Mouse (Mus musculus): Measurements from ENCODE around the gene Sidt1.
A peak's percentile ranks its signal among the peaks of the same experiment; 100 is the strongest.

Gene Sidt1

DNA sequence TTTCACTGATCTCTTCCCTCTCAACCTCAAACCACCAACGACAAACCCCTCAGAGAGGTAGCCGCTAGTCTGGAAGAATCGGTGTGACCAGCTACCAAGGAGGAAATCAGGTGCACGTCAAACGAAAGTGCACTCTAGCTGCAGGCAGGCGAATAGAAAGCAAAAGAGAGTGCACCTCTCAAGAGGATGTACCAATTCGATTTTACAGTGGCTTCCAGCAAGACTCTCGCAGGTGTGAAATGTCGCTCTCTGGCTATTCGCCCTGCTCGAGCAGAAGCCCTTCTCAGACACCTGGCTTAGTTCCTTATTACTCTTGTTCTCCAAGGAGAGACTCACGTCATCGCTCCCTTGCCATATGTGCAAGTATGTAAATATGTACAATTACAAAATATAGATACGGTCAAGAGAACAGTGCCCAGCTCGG lies at the start of gene Sidt1:
Sidt1 (minus strand) TSS at position 336 of the 424 bp plus-strand sequence.
- peak; percentile 13 to 29 for DNase-seq (ENCODE audit: low spot score in 2 of 2)

DNA sequence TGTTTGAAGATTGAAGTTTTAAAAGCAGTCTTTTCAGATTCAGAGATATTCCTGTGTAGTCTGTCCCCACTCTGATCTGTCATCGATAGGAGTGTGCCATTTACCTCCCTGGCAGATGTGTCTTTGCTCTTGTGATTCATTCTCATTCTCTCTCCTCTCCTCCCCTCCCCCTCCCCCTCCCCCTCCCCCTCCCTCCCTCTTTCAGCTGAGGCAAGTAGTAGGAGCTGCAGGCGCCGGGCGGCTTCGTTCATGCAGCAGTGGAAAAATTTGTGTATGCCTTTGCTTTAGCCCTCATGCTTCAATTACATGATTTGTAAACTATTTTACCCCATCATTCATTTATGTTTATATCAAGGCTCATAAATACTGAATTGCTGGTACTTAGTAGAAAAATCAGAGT lies 48.6 kb upstream of the Sidt1 start:
- DNase-seq (ENCODE audit: low spot score in 2 of 2) = no peak

DNA sequence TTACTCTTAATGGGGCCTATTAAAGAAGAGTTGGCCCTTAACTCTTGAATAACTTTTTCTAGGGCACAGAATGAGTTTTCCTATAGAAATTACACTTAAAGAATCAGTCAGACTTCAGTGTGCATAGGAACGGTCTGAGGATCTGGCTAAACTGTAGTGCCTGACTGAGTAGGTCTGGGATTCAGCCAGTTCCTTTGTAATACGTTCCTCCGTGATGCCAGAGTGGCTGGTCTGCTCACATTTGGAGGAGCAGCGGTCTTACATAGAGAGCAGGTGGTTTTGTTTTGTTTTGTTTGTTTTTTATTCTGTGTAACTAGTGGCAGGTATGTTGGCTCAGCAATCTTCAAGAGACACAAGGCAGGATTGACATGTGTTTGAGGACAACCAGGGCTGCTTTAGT lies 47.0 kb upstream of the Sidt1 start:
- DNase-seq (ENCODE audit: low spot score in 2 of 2) = no peak

DNA sequence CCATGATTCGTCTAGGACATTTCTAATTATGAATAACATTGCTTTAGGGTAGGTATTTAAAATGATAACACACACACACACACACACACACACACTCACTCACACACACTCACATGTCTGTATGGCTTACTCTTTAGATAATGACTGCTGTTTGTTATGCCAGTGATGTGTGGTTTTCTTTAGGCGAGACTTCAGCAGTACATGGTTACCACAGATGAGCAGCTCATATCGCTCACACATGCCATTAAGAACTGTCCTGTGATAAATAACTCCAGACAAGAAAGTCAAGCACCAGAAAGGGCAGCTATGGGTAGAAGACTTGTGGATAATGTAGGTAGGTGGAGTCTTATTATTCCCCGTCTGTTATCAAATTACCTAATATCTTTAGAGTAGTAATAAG lies 42.5 kb upstream of the Sidt1 start:
- DNase-seq (ENCODE audit: low spot score in 2 of 2) = no peak

DNA sequence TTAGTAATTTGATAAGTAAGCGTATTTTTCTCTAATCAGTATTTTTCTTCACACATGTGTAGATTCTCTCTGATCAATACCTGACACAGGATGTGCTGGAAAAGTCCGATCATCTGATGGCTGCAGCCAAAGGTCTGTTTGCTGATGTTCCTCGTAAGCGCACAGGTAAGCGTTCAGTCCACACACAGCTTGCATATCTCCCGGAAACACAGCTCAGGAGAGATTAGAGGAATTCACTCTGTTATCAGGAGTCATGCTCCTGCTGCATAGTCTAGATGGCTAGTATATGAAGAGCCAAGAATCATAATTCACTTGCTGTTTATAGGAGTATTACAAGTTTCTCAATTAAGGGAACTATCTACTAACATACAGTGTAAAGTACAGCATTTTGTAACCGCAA lies 32.5 kb upstream of the Sidt1 start:
- DNase-seq (ENCODE audit: low spot score in 2 of 2) = no peak

DNA sequence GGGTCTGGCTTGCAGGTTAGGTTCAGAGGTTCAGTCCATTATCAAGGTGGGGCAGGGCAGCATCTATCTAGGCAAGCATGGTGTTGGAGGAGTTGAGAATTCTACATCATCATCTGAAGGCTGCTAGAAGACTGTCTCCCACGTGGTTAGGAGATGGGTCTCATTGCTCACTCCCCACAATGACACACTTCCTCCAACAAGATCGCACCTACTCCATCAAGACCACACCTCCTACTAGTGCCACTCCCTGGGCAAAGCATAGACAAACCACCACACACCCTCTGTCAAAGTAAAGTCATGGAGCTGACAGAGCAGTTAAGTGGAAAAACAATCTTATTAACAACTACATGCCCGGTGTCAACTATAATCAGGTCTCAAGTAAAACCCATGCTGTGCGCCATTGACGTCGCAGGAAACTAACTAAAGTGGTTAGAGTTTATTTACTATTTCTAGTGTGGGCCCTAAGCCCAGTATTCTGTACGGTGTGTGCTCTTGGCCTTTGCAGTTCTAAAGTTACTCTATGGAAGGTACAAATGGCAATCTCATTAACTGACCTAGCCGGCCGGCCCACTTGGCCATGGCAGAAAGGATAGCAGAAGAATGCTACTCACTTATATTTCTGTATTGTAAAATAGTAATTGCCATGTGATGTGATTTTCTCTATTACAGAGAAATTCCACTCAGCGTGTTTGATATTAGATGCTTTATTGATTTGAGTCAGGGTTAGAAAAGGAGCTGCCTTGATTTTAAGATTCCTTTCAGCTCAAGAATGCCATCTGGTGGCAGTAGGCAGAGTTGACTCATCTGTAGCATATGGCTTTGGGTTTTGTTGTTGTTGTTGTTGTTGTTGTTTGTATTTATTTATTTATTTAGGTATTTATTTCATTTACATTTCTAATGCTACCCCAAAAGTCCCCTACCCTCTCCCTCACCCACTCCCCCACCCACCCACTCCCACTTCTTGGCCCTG lies 29.2 kb upstream of the Sidt1 start:
- DNase-seq (ENCODE audit: low spot score in 2 of 2) = peak in 1 of 2 experiments; percentile 11

DNA sequence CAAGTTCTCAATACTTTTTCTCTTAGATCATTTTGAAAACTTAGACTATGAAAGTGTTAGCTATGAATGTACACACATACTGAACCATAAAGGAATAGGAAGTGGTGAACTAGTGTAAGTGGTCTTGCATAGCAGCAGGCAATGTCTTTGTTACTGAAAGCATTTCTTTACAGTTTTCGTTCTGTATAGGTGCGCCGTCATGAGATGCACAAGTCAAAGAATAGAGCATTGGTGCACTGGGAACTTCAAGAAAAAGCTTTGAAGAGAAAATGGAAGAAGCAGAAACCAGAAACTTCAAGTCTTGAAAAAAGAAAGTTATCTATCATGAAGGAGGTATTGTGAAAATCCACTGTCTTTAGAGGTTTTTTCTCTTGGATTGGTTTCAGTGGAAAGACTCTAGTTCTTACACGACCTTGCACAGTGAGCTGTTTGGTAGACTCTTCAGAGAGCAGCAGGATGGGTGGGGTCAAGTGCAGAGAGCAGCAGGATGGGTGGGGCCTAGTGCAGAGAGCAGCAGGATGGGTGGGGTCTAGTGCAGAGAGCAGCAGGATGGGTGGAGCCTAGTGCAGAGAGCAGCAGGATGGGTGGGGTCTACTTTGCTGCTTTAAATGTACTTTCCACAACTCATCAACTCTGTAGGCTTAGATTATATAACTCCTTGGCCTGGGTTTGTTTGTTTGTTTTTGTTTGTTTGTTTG lies 24.7 kb upstream of the Sidt1 start:
- no peak for DNase-seq (ENCODE audit: low spot score in 2 of 2)

DNA sequence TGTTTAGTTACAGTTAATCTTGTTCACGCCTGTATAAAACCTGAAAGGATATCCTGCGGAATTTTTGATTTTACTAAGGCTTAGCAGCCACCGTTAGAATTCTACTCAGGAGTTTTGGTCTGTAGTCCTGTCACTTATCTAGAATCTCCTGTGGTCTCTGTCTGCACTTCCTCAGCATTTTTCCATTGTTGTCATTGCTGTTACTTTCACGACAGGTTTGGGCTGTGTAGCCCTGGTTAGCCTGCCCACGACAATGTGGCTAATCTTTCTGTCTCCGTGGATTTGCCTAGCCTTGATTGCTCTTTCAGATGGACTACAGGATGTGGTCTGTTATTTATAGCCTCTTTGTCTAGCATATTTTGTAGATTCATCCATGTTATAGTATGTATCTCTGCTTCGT lies 23.3 kb upstream of the Sidt1 start:
- DNase-seq (ENCODE audit: low spot score in 2 of 2) = no peak

DNA sequence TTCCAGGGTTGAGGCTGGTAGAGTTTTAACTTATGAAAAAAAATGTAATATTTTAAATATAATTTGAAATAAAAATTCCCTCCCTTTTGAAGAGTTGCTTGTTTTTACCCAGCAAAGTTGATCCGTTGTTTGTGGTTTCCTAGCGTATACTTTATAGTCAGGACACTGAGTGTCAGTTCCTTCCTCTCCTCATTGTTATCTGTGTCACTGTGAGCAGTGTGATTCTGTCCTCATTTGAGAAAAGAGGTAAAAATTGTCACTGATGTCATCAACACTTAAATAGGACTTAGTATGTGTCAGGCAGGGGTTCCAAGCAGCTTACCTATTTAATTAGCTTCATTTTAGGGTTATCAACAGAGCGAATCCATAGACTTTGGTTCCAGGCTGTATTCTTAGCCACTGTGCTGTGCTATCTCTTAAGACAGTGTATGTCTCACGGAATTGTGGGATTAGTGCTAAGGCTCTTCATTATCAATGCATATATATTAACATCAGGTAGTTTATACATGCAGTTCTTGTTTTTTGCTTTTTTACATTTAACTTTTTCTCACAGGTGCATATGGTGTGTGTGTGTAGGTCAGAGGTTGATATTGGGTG lies 16.9 kb upstream of the Sidt1 start:
- DNase-seq (ENCODE audit: low spot score in 2 of 2) = no peak

DNA sequence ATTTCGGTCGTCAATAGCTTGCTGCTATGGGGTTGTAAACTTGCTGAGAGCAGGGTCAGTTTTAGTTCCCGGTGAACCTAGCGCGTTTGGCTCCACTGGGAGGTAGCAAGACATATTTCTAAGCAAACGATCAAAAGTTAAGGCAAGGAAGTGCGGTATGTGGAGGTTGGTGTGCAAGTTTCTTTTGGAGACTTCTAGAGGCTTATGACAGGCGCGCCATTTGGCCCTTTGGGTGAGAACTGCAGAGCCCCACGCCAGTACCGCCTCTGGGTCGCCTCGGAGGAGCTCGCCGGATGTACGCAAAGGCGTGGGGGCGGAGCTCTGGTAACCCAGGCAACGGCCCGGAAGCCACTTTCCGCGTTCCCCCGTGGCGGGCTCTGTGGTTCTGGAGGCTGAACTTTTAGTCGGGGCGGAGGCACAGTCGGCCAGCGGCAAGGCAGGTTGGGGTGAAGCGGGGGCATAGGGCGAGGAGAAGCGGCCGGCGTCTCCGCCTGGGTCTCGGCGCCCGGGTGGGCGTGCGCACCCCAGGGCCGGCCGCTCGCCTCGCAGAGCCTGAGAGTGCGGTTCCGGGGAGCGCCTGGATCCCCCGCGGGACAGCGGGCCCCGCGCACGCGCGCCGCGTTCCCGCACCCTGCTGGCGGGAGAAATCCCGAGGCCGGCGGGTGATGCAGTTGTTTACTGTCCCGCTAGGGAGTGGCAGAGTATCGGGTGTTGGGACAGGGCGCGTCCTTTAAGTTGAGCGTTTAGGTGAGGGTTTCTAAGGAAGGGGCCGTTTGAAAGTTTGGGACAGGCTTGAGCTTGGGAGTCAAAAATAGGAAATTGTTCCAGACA lies 14.3 kb upstream of the Sidt1 start, which contains the start of gene Spice1:
Spice1 (plus strand) TSS at position 51 of the 831 bp plus-strand sequence.
- DNase-seq (ENCODE audit: low spot score in 2 of 2) = peak; percentile 76 to 90

DNA sequence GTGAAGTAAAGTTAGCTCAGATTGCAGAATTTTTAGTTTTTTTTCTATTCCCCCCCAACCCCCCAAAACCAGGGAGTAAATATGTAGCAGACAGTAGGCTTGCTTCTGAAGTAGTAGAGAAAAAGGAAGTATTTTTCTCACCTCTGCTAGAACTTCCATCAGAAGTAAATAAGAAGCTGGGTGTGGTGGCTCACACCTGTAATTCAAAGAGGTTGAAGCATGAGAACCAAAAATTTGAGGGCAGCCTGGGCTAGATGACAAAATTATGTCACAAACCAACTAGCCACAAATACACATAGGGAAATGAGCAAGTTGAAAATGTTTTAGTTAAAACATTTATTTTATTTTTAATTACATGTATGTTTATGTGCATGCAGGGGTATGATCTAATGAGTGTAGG lies 4.5 kb upstream of the Sidt1 start:
- no peak for DNase-seq (ENCODE audit: low spot score in 2 of 2)

DNA sequence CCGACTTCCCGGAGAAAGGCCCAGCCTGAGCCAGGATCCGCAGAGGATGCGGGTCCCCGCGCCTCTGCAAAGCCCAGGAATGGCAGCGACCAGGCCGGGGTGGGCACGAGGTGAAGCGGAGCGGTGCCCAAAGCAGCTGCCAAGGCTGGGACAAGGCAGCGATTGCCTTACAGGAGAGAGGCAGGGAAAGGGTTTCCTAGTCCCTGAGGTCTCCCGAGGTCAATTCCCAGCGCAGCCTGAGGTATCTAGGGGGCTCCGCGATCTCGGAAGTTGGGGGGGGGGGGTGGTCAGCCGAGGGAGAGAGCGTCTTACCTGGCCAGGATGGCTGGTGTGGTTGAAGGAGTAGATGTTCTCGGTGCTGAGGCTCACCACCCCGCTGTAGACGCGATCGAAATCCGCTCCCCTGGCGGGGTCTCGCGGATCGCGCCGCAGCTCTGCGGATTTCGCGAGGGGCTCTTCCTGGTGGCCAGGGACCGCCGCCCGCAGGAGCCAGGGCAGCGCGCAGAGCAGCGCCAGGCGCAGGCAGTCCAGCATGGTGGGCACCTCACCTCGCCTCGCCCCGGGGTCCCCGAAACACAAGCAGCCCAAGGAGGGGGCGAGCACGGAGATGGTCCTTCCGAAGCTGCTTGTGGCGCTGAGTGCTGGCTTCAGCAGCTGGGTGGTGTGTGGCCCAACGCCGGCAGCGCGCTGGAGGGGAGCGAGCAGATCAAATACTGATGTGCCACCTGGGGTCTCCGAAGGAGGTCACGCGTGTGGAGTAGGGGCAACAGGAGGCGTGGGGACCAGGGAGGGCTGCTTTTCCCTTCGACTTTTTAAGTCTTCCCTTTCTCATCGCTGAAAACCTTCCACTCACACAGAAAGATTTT lies 768 bp downstream of the Sidt1 start:
- peak; percentile 9 to 29 for DNase-seq (ENCODE audit: low spot score in 2 of 2)

DNA sequence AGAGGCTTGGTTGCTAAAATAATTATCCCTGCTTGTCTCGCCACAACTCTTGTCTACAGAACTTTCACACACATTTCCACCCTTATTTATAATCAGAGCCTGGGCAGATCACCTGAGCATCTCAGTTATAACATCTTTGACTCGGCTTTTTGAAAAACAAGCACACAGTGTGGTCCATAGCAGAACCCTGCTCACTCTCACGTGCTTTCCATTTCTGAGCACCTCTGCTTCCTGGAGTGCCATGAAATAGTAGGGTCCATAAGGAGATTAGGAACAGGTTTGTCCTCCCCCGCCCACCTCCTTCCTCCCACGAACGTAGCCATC lies 1.4 kb downstream of the Sidt1 start:
- DNase-seq (ENCODE audit: low spot score in 2 of 2) = peak in 1 of 2 experiments; percentile 10

DNA sequence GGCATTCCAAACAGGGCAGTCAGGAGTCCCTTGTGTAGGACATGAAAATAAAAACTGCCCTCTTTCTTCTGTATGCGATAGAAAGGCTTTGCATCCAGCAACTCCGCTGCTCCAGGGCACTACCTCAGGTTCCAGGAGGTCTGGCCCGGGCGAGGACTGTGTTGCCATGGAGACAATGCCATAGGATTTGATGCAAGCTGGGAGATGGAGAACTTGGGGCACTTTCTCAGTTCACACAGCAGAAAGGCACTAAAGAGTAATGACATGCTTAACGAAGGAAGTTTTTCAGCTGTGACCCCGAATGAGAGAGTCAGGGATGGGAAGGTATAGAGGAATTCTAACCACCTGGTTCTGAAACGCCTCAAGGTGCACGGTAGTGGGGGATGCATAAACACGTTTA lies 1.8 kb downstream of the Sidt1 start:
- DNase-seq (ENCODE audit: low spot score in 2 of 2) = no peak

DNA sequence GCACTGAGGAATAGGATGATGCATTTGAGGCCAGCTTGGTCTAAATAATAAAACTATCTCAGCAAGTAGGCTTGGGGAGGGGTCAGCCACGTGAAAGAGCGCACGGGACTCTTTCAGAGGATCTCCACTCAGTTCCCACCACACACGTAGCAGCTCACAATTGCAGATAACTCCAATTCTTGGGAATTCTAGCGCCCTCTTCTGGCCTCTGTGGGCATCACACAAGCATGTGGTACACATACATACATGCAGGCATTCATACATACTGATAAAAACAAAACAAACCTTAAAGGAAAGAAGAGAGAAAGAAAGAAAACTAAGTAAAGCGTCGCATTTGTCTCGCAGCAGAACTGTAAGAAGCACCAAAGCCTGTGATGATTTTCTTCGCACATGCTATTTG lies 2.3 kb downstream of the Sidt1 start:
- DNase-seq (ENCODE audit: low spot score in 2 of 2) = no peak

DNA sequence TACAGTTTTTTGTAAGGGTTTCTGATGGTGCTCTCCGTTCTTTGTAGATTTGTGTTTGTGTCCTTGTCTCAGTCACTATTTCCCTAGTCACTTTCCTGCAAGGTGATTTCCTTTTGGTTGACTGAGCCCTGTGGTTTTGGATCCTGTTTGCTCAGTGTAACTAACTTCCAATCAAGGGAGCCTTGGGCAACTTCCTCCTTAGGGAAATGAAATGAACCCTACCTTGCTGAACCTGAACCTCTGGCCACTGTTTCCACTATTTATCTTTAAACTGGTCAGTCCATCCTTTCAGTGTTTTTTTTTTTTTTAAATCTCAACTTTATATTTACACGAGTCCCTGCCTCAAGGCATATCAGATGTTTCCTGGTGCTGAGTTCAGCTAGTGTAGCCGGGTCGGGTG lies 4.4 kb downstream of the Sidt1 start:
- no peak for DNase-seq (ENCODE audit: low spot score in 2 of 2)

DNA sequence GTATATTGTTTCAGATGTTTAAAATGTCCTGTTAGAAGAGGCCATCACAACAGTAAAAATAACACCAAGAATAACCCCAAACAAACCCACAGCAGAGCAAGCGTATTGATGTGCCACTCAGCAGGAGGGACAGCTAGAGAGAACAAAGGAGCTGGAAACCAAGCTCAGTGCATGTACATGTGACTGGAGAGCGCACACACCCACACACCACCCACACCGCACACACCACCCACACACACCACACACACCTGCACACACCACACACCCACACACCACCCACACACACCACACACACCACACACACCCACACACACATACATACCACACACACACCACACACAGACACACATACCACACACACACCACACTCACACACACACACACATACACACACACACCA lies 12.8 kb downstream of the Sidt1 start:
- DNase-seq (ENCODE audit: low spot score in 2 of 2) = no peak

DNA sequence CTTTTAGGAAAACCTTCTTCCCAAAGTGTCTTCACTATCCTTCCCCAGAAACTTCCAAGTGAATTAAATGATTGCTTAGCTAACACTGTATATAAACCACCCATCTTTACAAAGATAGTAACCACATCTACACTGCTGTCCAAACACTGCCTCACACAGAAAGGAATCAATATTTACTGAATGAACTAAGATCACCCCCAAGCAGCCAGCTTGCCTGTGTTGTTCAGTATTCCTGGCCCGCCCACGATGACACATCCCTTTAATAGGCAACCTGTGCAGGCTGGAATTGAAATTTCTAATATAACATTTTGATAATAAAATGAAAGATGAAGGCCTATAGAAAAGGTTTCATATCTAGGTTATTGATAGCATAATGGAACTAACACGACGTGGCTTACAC lies 16.6 kb downstream of the Sidt1 start:
- DNase-seq (ENCODE audit: low spot score in 2 of 2) = no peak

DNA sequence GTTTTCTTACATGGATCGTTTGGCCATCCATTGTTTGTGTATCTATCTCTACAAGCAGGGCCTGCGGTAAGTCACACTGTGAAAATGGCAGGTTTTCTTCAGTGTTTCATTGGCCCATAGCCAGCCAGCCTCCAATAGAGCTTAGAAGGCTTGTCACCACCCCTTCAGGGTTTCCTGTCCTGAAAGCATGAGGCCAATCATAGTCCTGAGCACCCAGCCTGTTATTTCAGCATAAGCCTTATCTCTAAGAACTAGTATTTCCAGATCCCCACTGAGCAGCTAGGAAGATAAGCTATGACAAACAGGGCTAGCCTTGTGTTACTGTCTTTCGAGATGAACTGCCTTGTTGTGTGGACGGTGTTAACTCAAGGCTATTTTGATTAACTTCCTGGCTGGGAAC lies 19.6 kb downstream of the Sidt1 start:
- no peak for DNase-seq (ENCODE audit: low spot score in 2 of 2)

DNA sequence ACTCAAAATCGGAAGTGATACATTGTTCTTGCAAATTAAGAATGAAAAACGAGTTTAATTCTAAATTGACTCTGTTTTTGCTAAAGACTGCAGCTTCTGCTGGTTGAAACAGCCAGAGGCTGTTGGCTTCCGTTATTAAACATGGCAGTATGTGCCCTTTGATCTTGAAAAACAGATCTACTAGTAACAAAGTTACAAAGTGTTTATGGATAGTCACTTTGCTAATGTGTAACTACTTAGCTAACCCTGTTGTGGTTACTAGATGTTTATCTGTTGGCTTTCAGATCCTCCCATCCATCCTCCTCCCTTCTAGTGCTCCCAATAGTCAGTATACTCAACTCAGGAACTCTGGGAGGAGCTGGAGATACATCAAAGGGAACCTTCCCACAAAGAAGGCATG lies 27.4 kb downstream of the Sidt1 start:
- DNase-seq (ENCODE audit: low spot score in 2 of 2) = no peak

DNA sequence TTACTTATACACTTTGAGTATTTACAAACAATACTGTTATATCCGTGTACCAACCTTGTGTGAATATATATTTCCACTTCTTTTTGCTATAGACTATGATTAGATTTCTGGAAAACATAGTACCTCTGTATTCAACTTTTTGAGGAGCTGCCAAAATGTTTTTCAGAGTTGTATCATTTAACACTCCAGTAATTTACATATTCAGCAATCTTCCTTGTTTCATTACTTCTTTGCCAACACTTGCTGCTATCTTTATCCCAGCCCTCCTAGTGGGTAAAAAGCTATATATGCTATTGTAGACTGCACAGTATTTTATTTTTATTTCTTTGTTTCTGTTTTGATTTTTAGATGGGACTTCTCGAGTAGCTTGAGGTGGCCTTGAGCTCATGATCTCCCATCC lies 29.2 kb downstream of the Sidt1 start:
- DNase-seq (ENCODE audit: low spot score in 2 of 2) = no peak

Measured in frontal cortex, postnatal 14 days (tissue).